33 mouse cellular contexts compared by ENCODE assay signal in the genomic region with DNA sequence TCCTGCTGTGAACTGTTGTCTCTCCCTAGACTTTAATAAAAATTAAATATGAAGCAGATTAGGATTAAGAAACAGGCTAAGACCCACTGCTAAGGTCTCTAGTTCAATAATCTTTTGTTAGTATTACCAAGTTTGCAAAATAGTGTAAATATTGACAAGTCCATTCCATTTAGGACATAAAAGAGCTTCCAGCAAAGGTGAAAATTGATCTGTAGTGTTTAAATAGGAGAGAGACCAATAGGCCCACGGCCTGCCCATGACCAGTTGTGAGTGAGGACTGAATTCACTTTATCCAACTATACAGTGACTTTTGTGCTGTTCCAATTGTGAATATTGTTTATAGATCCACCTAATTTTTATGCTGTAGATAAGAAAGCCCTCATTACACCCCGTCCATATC. TPM values are rescaled to one million over a fixed set of nuclear protein-coding genes. Genes with fewer than 3 reads are reported as not detected.
DNase-seq lines count a peak whose midpoint lies in the region; ATAC-seq and TF ChIP-seq lines count a peak whose summit lies in the region.
"Had no signal": no experiment of that assay in that cellular context is flagged by ENCODE, and none has a peak within 500 bp of the region (broad histone marks: within the 10 kb centered on the region; RNA-seq: fewer than 3 reads in every experiment).

No protein-coding gene starts in this region.

- H3K79me2 ChIP-seq in liver, adult 2 months (ENCODE audit: control insufficient read depth, insufficient read depth, low read length), result no peaks in the 10 kb centered on the region
- H3K79me2 ChIP-seq in heart, adult 2 months (replicated peaks; ENCODE audit: control insufficient read depth, insufficient read depth, low read length), result no peaks in the 10 kb centered on the region

- peaks cover 17% of the 10 kb centered on the region; the same call in 1 of the 2 replicates for H3K4me1 ChIP-seq in liver, adult 2 months (ENCODE audit: control insufficient read depth, insufficient read depth, low read length)
- H3K4me1 ChIP-seq in liver, embryonic 12.5 days, result no peaks in the 10 kb centered on the region
- no peaks in the 10 kb centered on the region for H3K4me1 ChIP-seq in liver, embryonic 15.5 days (replicated peaks)
- no peaks in the 10 kb centered on the region for H3K4me1 ChIP-seq in heart, adult 2 months (ENCODE audit: control insufficient read depth, insufficient read depth, low read length)
- H3K4me1 ChIP-seq: embryonic facial prominence, embryonic 10.5 days; embryonic facial prominence, embryonic 13.5 days; forebrain, embryonic 12.5 days; forebrain, embryonic 15.5 days; heart, embryonic 10.5 days; heart, embryonic 13.5 days; hindbrain, embryonic 13.5 days had no signal

- H3K27ac ChIP-seq in liver, adult 2 months (replicated peaks; ENCODE audit: insufficient read depth, low read depth, low read length), result no peak overlapping the region
- 0 out of 2 replicates have a peak overlapping the region, but pooled peaks have one; percentile 41 for H3K27ac ChIP-seq in liver, embryonic 12.5 days
- 0 out of 2 replicates have a peak overlapping the region, but pooled peaks have one; percentile 61 for H3K27ac ChIP-seq in liver, embryonic 15.5 days (replicated peaks)
- H3K27ac ChIP-seq in heart, adult 2 months, result no peak overlapping the region
- H3K27ac ChIP-seq: embryonic facial prominence, embryonic 10.5 days; embryonic facial prominence, embryonic 13.5 days; forebrain, embryonic 12.5 days; forebrain, embryonic 15.5 days; gastrocnemius, adult 2 months; heart, embryonic 10.5 days; heart, embryonic 13.5 days; hindbrain, embryonic 13.5 days had no signal

- intact Hi-C loops in heart, adult 2 months (cut with DNase I), result no loop called here

- TF ChIP-seq POLR2A in liver, adult 2 months (IDR thresholded peaks at IDR 0.05; ENCODE audit: extremely low read depth, insufficient read depth, low read length), result no peak
- no peak for TF ChIP-seq POLR2A in heart, adult 2 months (IDR thresholded peaks at IDR 0.05; ENCODE audit: insufficient read depth, low read depth, low read length)

- TF ChIP-seq CTCF in liver, adult 2 months (IDR thresholded peaks at IDR 0.05; ENCODE audit: low read depth, low read length), result no peak
- no peak for TF ChIP-seq CTCF in heart, adult 2 months (IDR thresholded peaks at IDR 0.05)

- ATAC-seq in liver, embryonic 12.5 days, result 0 out of 2 replicates have a peak, but pooled peaks have one; percentile 49
- ATAC-seq in liver, embryonic 15.5 days (ENCODE audit: insufficient read depth), result peak; percentile 61
- ATAC-seq: CD4-positive, CD25-positive, alpha-beta regulatory T cell, adult 4 months; forebrain, embryonic 15.5 days; hindbrain, embryonic 16.5 days had no signal

- H3K36me3 ChIP-seq in liver, adult 2 months (ENCODE audit: control insufficient read depth, insufficient read depth, low read length), result no peaks in the 10 kb centered on the region
- H3K36me3 ChIP-seq in liver, embryonic 12.5 days, result no peaks in the 10 kb centered on the region
- H3K36me3 ChIP-seq in liver, embryonic 15.5 days (replicated peaks), result no peaks in the 10 kb centered on the region
- no peaks in the 10 kb centered on the region for H3K36me3 ChIP-seq in heart, adult 2 months (ENCODE audit: control insufficient read depth, insufficient read depth, low read length)
- H3K36me3 ChIP-seq: embryonic facial prominence, embryonic 10.5 days; embryonic facial prominence, embryonic 13.5 days; forebrain, embryonic 12.5 days; forebrain, embryonic 15.5 days; heart, embryonic 10.5 days; heart, embryonic 13.5 days; hindbrain, embryonic 13.5 days had no signal

- H3K9ac ChIP-seq in liver, adult 2 months (ENCODE audit: low read depth, low read length), result no peak overlapping the region
- H3K9ac ChIP-seq in liver, embryonic 12.5 days, result no peak overlapping the region
- no peak overlapping the region for H3K9ac ChIP-seq in liver, embryonic 15.5 days
- H3K9ac ChIP-seq in heart, adult 2 months (ENCODE audit: low read depth, low read length), result no peak overlapping the region
- H3K9ac ChIP-seq: embryonic facial prominence, embryonic 13.5 days; forebrain, embryonic 12.5 days; forebrain, embryonic 15.5 days; heart, embryonic 13.5 days; hindbrain, embryonic 13.5 days had no signal

- no peak overlapping the region for H3K4me2 ChIP-seq in liver, embryonic 12.5 days
- H3K4me2 ChIP-seq in liver, embryonic 15.5 days, result no peak overlapping the region
- H3K4me2 ChIP-seq: embryonic facial prominence, embryonic 13.5 days; forebrain, embryonic 12.5 days; forebrain, embryonic 15.5 days; heart, embryonic 13.5 days; hindbrain, embryonic 13.5 days had no signal

- 17% methylated on average over 2 of the region's 2 CpGs for WGBS in liver, adult 2 months
- 45% methylated on average over 2 of the region's 2 CpGs for WGBS in liver, embryonic 12.5 days (ENCODE audit: insufficient replicate concordance)
- 43% methylated on average over 2 of the region's 2 CpGs for WGBS in liver, embryonic 15.5 days (ENCODE audit: insufficient replicate concordance)
- 77% methylated on average over 2 of the region's 2 CpGs for WGBS in heart, adult 2 months

- TF ChIP-seq EP300 in heart, adult 2 months (IDR thresholded peaks at IDR 0.05; ENCODE audit: insufficient read depth, low read depth, low read length), result no peak

- no peak overlapping the region for H3K4me3 ChIP-seq in liver, adult 2 months (ENCODE audit: insufficient read depth, low read depth, low read length)
- H3K4me3 ChIP-seq in liver, embryonic 12.5 days, result no peak overlapping the region
- no peak overlapping the region for H3K4me3 ChIP-seq in liver, embryonic 15.5 days (replicated peaks)
- H3K4me3 ChIP-seq in heart, adult 2 months, result no peak overlapping the region
- H3K4me3 ChIP-seq: embryonic facial prominence, embryonic 10.5 days; embryonic facial prominence, embryonic 13.5 days; erythroblast, embryonic 14.5 days; forebrain, embryonic 12.5 days; forebrain, embryonic 15.5 days; gastrocnemius, adult 2 months; heart, embryonic 10.5 days; heart, embryonic 13.5 days; hindbrain, embryonic 13.5 days had no signal

- DNase-seq in liver, adult 2 months (ENCODE audit: extremely low read depth, low read depth, low spot score), result peak; percentile 94
- DNase-seq in frontal cortex, postnatal 14 days (ENCODE audit: low spot score in 2 of 2), result no peak
- no peak for DNase-seq in frontal cortex, postnatal 10 days (ENCODE audit: low spot score in 2 of 2)
- DNase-seq in heart, adult 2 months, result no peak
- DNase-seq: adrenal gland, adult 2 months; adrenal gland, postnatal 14 days; cerebellum, adult 11 months; cerebellum, adult 2 months; cerebellum, postnatal 10 days; cerebellum, postnatal 36 days; embryo, embryonic 11 days; gastrocnemius, adult 2 months; gastrocnemius, postnatal 14 days; heart, adult 18-20 months; heart, postnatal 14 days had no signal

- no peaks in the 10 kb centered on the region for H3K9me3 ChIP-seq in liver, embryonic 12.5 days (replicated peaks)
- no peaks in the 10 kb centered on the region for H3K9me3 ChIP-seq in liver, embryonic 15.5 days (replicated peaks)
- H3K9me3 ChIP-seq: embryonic facial prominence, embryonic 10.5 days; embryonic facial prominence, embryonic 13.5 days; forebrain, embryonic 12.5 days; forebrain, embryonic 15.5 days; heart, embryonic 10.5 days; heart, embryonic 13.5 days; hindbrain, embryonic 13.5 days had no signal

- no peaks in the 10 kb centered on the region for H3K27me3 ChIP-seq in liver, adult 2 months (ENCODE audit: control insufficient read depth, insufficient read depth, low read length)
- no peaks in the 10 kb centered on the region for H3K27me3 ChIP-seq in liver, embryonic 12.5 days (replicated peaks)
- no peaks in the 10 kb centered on the region for H3K27me3 ChIP-seq in liver, embryonic 15.5 days
- H3K27me3 ChIP-seq in heart, adult 2 months (ENCODE audit: control insufficient read depth, insufficient read depth, low read length), result no peaks in the 10 kb centered on the region
- H3K27me3 ChIP-seq: embryonic facial prominence, embryonic 13.5 days; forebrain, embryonic 12.5 days; forebrain, embryonic 15.5 days; heart, embryonic 13.5 days; hindbrain, embryonic 13.5 days had no signal

RNA-seq across cellular contexts. Expression of a gene that starts 0.9 kb away (rescaled TPM):
- total RNA-seq in liver, adult 2 months (2014; rRNA removed), result 0.13 and 0.37 TPM in 2 replicates
- polyA plus RNA-seq in liver, adult 2 months (2012; rRNA removed), result not detected in 2 replicates
- 0.08 TPM in 2 replicates for polyA plus RNA-seq in liver, embryonic 12.5 days (2016; fragmentation: Nextera tagmentation; extraction: Ambion mirVana)
- 0.13 and 0.15 TPM in 2 replicates for polyA plus RNA-seq in liver, embryonic 15.5 days (2015; fragmentation: Nextera tagmentation; extraction: Ambion mirVana)
- not detected for total RNA-seq in heart, adult 2 months (2021)
- not detected in 2 replicates for polyA plus RNA-seq in heart, adult 2 months (2012; rRNA removed)
- total RNA-seq: adrenal gland, adult 2 months; gastrocnemius, adult 2 months; gastrocnemius, postnatal 14 days; gastrocnemius, postnatal 4 days; heart, adult 18-20 months; heart, postnatal 14 days; hematopoietic stem cell, adult 5-6 weeks; MEL had no signal
- polyA plus RNA-seq: adrenal gland, adult 2 months; C2C12; CD4-positive, CD25-positive, alpha-beta regulatory T cell, adult 4 months; cerebellum, adult 2 months; cortical plate, adult 2 months; embryonic facial prominence, embryonic 10.5 days; embryonic facial prominence, embryonic 13.5 days; erythroblast, embryonic 14.5 days; forebrain, embryonic 12.5 days; forebrain, embryonic 15.5 days; heart, embryonic 13.5 days; heart, embryonic 16.5 days; hindbrain, embryonic 13.5 days; hindbrain, embryonic 16.5 days had no signal

RNA-seq across cellular contexts. Expression of a gene that starts 42.3 kb away (rescaled TPM):
- 2.6 and 20.0 TPM in 2 replicates for total RNA-seq in liver, adult 2 months (2014; rRNA removed)
- 2.4 and 24.1 TPM in 2 replicates for polyA plus RNA-seq in liver, adult 2 months (2012; rRNA removed)
- polyA plus RNA-seq in liver, embryonic 12.5 days (2016; fragmentation: Nextera tagmentation; extraction: Ambion mirVana), result 0.07 TPM in 1 of 2 replicates, not detected in the other
- 0.07 TPM in 1 of 2 replicates, not detected in the other for polyA plus RNA-seq in liver, embryonic 15.5 days (2015; fragmentation: Nextera tagmentation; extraction: Ambion mirVana)
- total RNA-seq in heart, adult 2 months (2021), result not detected
- not detected in 2 replicates for polyA plus RNA-seq in heart, adult 2 months (2012; rRNA removed)
- total RNA-seq: adrenal gland, adult 2 months; gastrocnemius, adult 2 months; gastrocnemius, postnatal 14 days; gastrocnemius, postnatal 4 days; heart, adult 18-20 months; heart, postnatal 14 days; hematopoietic stem cell, adult 5-6 weeks; MEL had no signal
- polyA plus RNA-seq: adrenal gland, adult 2 months; C2C12; CD4-positive, CD25-positive, alpha-beta regulatory T cell, adult 4 months; cerebellum, adult 2 months; cortical plate, adult 2 months; embryonic facial prominence, embryonic 10.5 days; embryonic facial prominence, embryonic 13.5 days; erythroblast, embryonic 14.5 days; forebrain, embryonic 12.5 days; forebrain, embryonic 15.5 days; heart, embryonic 10.5 days; heart, embryonic 13.5 days; heart, embryonic 16.5 days; hindbrain, embryonic 13.5 days; hindbrain, embryonic 16.5 days had no signal

Comparison
In these comparisons a context has a peak if more than half of its experiments do, and no peak if none do; other contexts are left out.
1. H3K27ac ChIP-seq: peak in liver, embryonic 12.5 days (single experiment) and liver, embryonic 15.5 days (single experiment); none in liver, adult 2 months (single experiment) and heart, adult 2 months (single experiment).